Mouse (Mus musculus) CH12.LX (cell line): ENCODE measurements at regions not wholly inside any gene's neighbourhood (a gene's known extent, or its start where the extent isn't known, plus 50 kb on each side); places are given as distances from the start of the nearest gene placed in this dataset.

Source experiments
- BHLHE40 ChIP-seq: IDR thresholded peaks from 2 replicates; pipeline ENCODE4 v1.6.1; 2011; ENCODE audit warnings: mild to moderate bottlenecking, low read depth, low read length, improper control_type of control experiment
- CTCF ChIP-seq, 2 experiments: IDR thresholded peaks in 1 of 2; conservative IDR thresholded peaks in 1 of 2; 2 replicates each; pipeline ENCODE4 v1.5.1; 2011 to 2012; ENCODE audit warnings: low read depth in 2 of 2, low read length in 2 of 2, improper control_type of control experiment in 1 of 2, inconsistent platforms in 1 of 2, mild to moderate bottlenecking in 1 of 2, moderate library complexity in 1 of 2
- EP300 ChIP-seq: IDR thresholded peaks from 2 replicates; pipeline ENCODE4 v1.6.1; 2011; ENCODE audit warnings: low read length, improper control_type of control experiment
- GABPA ChIP-seq: IDR thresholded peaks from 2 replicates; pipeline ENCODE4 v1.6.1; 2012; ENCODE audit warnings: low read depth, low read length, improper control_type of control experiment, inconsistent platforms; ENCODE audit not compliant: insufficient replicate concordance
- MAFK ChIP-seq: IDR thresholded peaks from 2 replicates; pipeline ENCODE4 v1.6.1; 2011; ENCODE audit warnings: low read length, improper control_type of control experiment; ENCODE audit not compliant: insufficient replicate concordance
- SMC3 ChIP-seq: IDR thresholded peaks from 2 replicates; pipeline ENCODE4 v1.6.1; 2011; ENCODE audit warnings: low read depth, low read length, improper control_type of control experiment
- USF1 ChIP-seq: IDR thresholded peaks from 2 replicates; pipeline ENCODE4 v1.6.1; 2014; ENCODE audit warnings: low read depth, mild to moderate bottlenecking, inconsistent platforms, low read length, improper control_type of control experiment
- USF2 ChIP-seq: conservative IDR thresholded peaks from 2 replicates; pipeline ENCODE4 v1.6.1; 2011; ENCODE audit warnings: low read depth, low read length, improper control_type of control experiment

DNA sequence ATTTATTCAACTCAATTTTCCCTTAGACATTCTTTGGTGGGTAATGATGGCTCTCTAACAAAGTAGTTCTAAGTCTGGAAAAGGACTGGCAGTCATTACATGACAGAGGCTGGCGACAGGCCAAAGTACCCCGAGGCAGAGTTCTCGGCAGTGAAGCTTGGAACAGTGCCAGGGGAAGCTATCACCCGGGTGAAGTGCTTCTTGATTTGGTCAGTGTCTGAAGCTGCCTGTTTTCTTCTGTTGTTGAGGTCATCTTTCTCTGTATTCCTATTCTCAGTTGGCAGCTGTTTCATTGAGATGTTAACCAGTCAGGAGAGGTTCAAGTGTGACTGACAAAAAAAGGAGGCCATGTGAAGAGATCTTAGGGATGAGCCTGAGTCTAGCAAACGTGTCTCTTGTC, 276.6 kb downstream of the Cetn3 start:
- TF ChIP-seq CTCF (conservative IDR thresholded peaks at IDR 0.05 in 1 of 2, IDR thresholded peaks at IDR 0.05 in 1 of 2; ENCODE audit: low read depth in 2 of 2, low read length in 2 of 2) (no peak), SMC3 (no peak), USF2 (no peak), USF1 (no peak), BHLHE40 (no peak), MAFK (no peak), GABPA (no peak), EP300 (no peak)
